22 mouse cellular contexts compared by ENCODE assay signal in the genomic region with DNA sequence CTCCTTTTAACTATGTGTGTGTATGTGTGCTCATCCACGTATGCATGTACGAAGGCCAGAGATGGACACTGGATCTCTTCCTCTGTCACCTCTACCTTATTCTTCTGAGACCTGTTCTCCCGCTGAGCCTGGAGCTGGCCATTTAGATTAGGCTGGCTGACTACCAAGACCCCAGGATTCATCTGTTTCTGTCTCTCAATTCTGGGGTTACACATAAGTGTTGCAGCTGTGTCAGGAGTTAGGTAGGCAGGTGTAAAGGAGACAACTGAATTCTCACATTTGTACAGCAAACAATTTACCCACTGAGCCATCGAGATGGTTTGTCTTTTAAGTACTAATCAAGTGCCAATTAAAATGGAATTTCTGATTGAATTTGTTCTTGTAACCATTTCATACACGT.
"Had no signal": no experiment of that assay in that cellular context is flagged by ENCODE, and none has a peak within 500 bp of the region (broad histone marks: within the 10 kb centered on the region; RNA-seq: fewer than 3 reads in every experiment).

No protein-coding gene starts in this region.

- H3K4me2 ChIP-seq: heart, embryonic 12.5 days; hindbrain, embryonic 12.5 days; hindbrain, embryonic 14.5 days; intestine, embryonic 15.5 days; liver, embryonic 13.5 days; liver, embryonic 15.5 days had no signal

- H3K27me3 ChIP-seq: heart, embryonic 12.5 days; hindbrain, embryonic 12.5 days; intestine, embryonic 15.5 days; liver, embryonic 13.5 days; liver, embryonic 15.5 days had no signal

- H3K36me3 ChIP-seq: heart, embryonic 12.5 days; hindbrain, embryonic 10.5 days; hindbrain, embryonic 12.5 days; intestine, embryonic 15.5 days had no signal

- H3K4me1 ChIP-seq: hindbrain, embryonic 12.5 days; intestine, embryonic 15.5 days had no signal

- H3K9ac ChIP-seq: forebrain, postnatal 0 days; heart, embryonic 12.5 days; hindbrain, embryonic 12.5 days; hindbrain, embryonic 14.5 days; intestine, embryonic 15.5 days; liver, embryonic 15.5 days had no signal

- H3K9me3 ChIP-seq: heart, embryonic 12.5 days; hindbrain, embryonic 10.5 days; hindbrain, embryonic 12.5 days; intestine, embryonic 15.5 days; liver, embryonic 13.5 days; liver, embryonic 15.5 days had no signal

- H3K4me3 ChIP-seq: heart, adult 2 months; heart, embryonic 12.5 days; hindbrain, embryonic 10.5 days; hindbrain, embryonic 12.5 days; intestine, embryonic 15.5 days; layer of hippocampus, adult 2 months; left cerebral cortex, adult 2 months; liver, embryonic 13.5 days; liver, embryonic 15.5 days had no signal

- ATAC-seq: forebrain, postnatal 0 days; hindbrain, embryonic 16.5 days; inflammation-experienced regulatory T-cells, adult 6 months; intestine, embryonic 15.5 days; intestine, postnatal 0 days had no signal

- DNase-seq: forebrain, postnatal 0 days; gastrocnemius, postnatal 14 days; heart, adult 2 months; heart, postnatal 10 days; heart, postnatal 4 days; kidney, adult 18-20 months; kidney, adult 8-10 months; kidney, postnatal 10 days; kidney, postnatal 25 days; kidney, postnatal 4 days had no signal

- H3K27ac ChIP-seq: heart, adult 2 months; hindbrain, embryonic 10.5 days; hindbrain, embryonic 12.5 days; hindbrain, embryonic 14.5 days; intestine, embryonic 15.5 days; left cerebral cortex, adult 2 months; liver, embryonic 13.5 days; liver, embryonic 15.5 days had no signal
